10 mouse cellular contexts compared by ENCODE assay signal in genomic region chr3:105019826-105020692, GRCm38 (mm10). TPM values are rescaled to one million over a fixed set of nuclear protein-coding genes. Genes with fewer than 3 reads are reported as not detected.
DNase-seq lines count a peak whose midpoint lies in the region; ATAC-seq and TF ChIP-seq lines count a peak whose summit lies in the region.
"Had no signal": no experiment of that assay in that cellular context is flagged by ENCODE, and none has a peak within 500 bp of the region (broad histone marks: within the 10 kb centered on the region; RNA-seq: fewer than 3 reads in every experiment).

No protein-coding gene starts in this region.

- peak overlapping the region; percentile 79 for H3K27ac ChIP-seq in layer of hippocampus, adult 2 months
- H3K27ac ChIP-seq in heart, embryonic 11.5 days (ENCODE audit: low read depth, low read length) = peak overlapping the region; percentile 18
- peak overlapping the region; percentile 7; the same call in 1 of the 2 replicates for H3K27ac ChIP-seq in kidney, embryonic 16.5 days (ENCODE audit: low read length)
- H3K27ac ChIP-seq in macrophage = peak overlapping the region; percentile 21
- H3K27ac ChIP-seq: midbrain, embryonic 10.5 days had no signal

- H3K4me1 ChIP-seq in heart, embryonic 11.5 days (ENCODE audit: control insufficient read depth, insufficient read depth, low read length) = peaks cover 47% of the 10 kb centered on the region
- peaks cover 6% of the 10 kb centered on the region; the same call in 1 of the 2 replicates for H3K4me1 ChIP-seq in kidney, embryonic 16.5 days (ENCODE audit: insufficient read depth, low read length)

- peak overlapping the region; percentile 4 for H3K4me2 ChIP-seq in heart, embryonic 11.5 days
- no peak overlapping the region for H3K4me2 ChIP-seq in kidney, embryonic 16.5 days (replicated peaks; ENCODE audit: low read depth, low read length)

- H3K36me3 ChIP-seq in heart, embryonic 11.5 days (ENCODE audit: control insufficient read depth, insufficient read depth, low read length) = peaks cover 2% of the 10 kb centered on the region; the same call in 1 of the 2 replicates
- H3K36me3 ChIP-seq in kidney, embryonic 16.5 days (ENCODE audit: insufficient read depth, low read length) = no peaks in the 10 kb centered on the region
- peaks cover 6% of the 10 kb centered on the region; the same call in 1 of the 2 replicates for H3K36me3 ChIP-seq in macrophage (ENCODE audit: inconsistent target)

- H3K27me3 ChIP-seq in heart, embryonic 11.5 days (ENCODE audit: control insufficient read depth, insufficient read depth, low read length) = no peaks in the 10 kb centered on the region
- H3K27me3 ChIP-seq in kidney, embryonic 16.5 days (ENCODE audit: insufficient read depth, low read length) = no peaks in the 10 kb centered on the region

- H3K9ac ChIP-seq in heart, embryonic 11.5 days (ENCODE audit: low read depth, low read length) = no peak overlapping the region
- no peak overlapping the region for H3K9ac ChIP-seq in kidney, embryonic 16.5 days (replicated peaks; ENCODE audit: low read length)

- ATAC-seq in heart, embryonic 11.5 days (replicated peaks; ENCODE audit: insufficient number of reproducible peaks, low FRiP score, low TSS enrichment) = 0 out of 2 replicates have a peak, but pooled peaks have one; percentile 49
- ATAC-seq in kidney, embryonic 16.5 days (ENCODE audit: low FRiP score, low TSS enrichment) = peak; percentile 32; the same call in 1 of the 2 replicates
- no peak for ATAC-seq in monocyte, adult 5-6 weeks (replicated peaks; ENCODE audit: insufficient number of reproducible peaks, low FRiP score, low TSS enrichment, poor library complexity, severe bottlenecking)

- 33% methylated on average over 12 of the region's 12 CpGs for WGBS in heart, embryonic 11.5 days (ENCODE audit: insufficient replicate concordance)
- 50% methylated on average over 12 of the region's 12 CpGs for WGBS in kidney, embryonic 16.5 days
- WGBS in macrophage (ENCODE audit: missing documents) = 33% methylated on average over 12 of the region's 12 CpGs

- no peaks in the 10 kb centered on the region for H3K9me3 ChIP-seq in heart, embryonic 11.5 days (replicated peaks; ENCODE audit: control insufficient read depth, low read length)
- no peaks in the 10 kb centered on the region for H3K9me3 ChIP-seq in kidney, embryonic 16.5 days (ENCODE audit: low read length)
- H3K9me3 ChIP-seq: midbrain, embryonic 10.5 days had no signal

- TF ChIP-seq CTCF in layer of hippocampus, adult 2 months (conservative IDR thresholded peaks at IDR 0.05) = no peak

- DNase-seq in layer of hippocampus, adult 2 months (ENCODE audit: low spot score in 2 of 2) = no peak
- DNase-seq in layer of hippocampus, adult 11-12 months (ENCODE audit: low spot score) = no peak
- DNase-seq in cerebellum, adult 9-10 months = no peak
- DNase-seq in spleen, postnatal 4 days (ENCODE audit: low spot score in 2 of 2) = no peak

- no peak overlapping the region for H3K4me3 ChIP-seq in layer of hippocampus, adult 2 months
- H3K4me3 ChIP-seq in heart, embryonic 11.5 days (ENCODE audit: low read depth, low read length) = no peak overlapping the region
- no peak overlapping the region for H3K4me3 ChIP-seq in kidney, embryonic 16.5 days (ENCODE audit: low read length)
- H3K4me3 ChIP-seq in macrophage (ENCODE audit: inconsistent target) = no peak overlapping the region
- H3K4me3 ChIP-seq: midbrain, embryonic 10.5 days had no signal

- H3K79me2 ChIP-seq in macrophage (ENCODE audit: inconsistent target) = peaks cover 92% of the 10 kb centered on the region

RNA-seq across cellular contexts. Expression of gene Cttnbp2nl, which starts 32.9 kb away (rescaled TPM):
- total RNA-seq in layer of hippocampus, adult 2 months (2021) = 10 to 100 TPM; 21.1 to 25.4 TPM
- polyA plus RNA-seq in heart, embryonic 11.5 days (2014; fragmentation: Nextera tagmentation; extraction: Ambion mirVana) = 26.1 and 35.7 TPM in 2 replicates
- 28.6 and 29.3 TPM in 2 replicates for polyA plus RNA-seq in kidney, embryonic 16.5 days (2015; fragmentation: Nextera tagmentation; extraction: Ambion mirVana)
- total RNA-seq in macrophage (2018; cell fraction: chromatin; rRNA removed) = 10 to 100 TPM; 19.6 to 88.4 (median 53.1) TPM
- 10 to 100 TPM; 38.4 to 91.1 (median 57.9) TPM for total RNA-seq in macrophage (2018; cell fraction: cytosol; rRNA removed)
- 100 to 1,000 TPM in 1 of 26 experiments, 10 to 100 TPM in 25; 33.0 to 102 (median 46.7) TPM for total RNA-seq in macrophage (2018; cell fraction: nucleus; rRNA removed)
- 54.1 to 88.6 TPM (median 71.3 TPM) in 3 replicates for polyA plus RNA-seq in macrophage (2018)
- 0.19 to 0.53 TPM in 2 of 3 replicates, not detected in the other for total RNA-seq in monocyte, adult 5-6 weeks (2017)

RNA-seq across cellular contexts. Expression of gene 4930564D02Rik, which starts 46.6 kb away (rescaled TPM):
- not detected for total RNA-seq in layer of hippocampus, adult 2 months (2021)
- not detected in 2 replicates for polyA plus RNA-seq in heart, embryonic 11.5 days (2014; fragmentation: Nextera tagmentation; extraction: Ambion mirVana)
- not detected in 2 replicates for polyA plus RNA-seq in kidney, embryonic 16.5 days (2015; fragmentation: Nextera tagmentation; extraction: Ambion mirVana)
- total RNA-seq in macrophage (2018; cell fraction: chromatin; rRNA removed) = not detected
- not detected for total RNA-seq in macrophage (2018; cell fraction: cytosol; rRNA removed)
- total RNA-seq in macrophage (2018; cell fraction: nucleus; rRNA removed) = under 1 TPM in 1 of 26 experiments, not detected in 25; 0.97 TPM
- not detected in 3 replicates for polyA plus RNA-seq in macrophage (2018)
- not detected in 3 replicates for total RNA-seq in monocyte, adult 5-6 weeks (2017)
- total RNA-seq: MEL had no signal
- polyA plus RNA-seq: midbrain, embryonic 10.5 days had no signal

RNA-seq across cellular contexts. Expression of gene Wnt2b, which starts 58.3 kb away (rescaled TPM):
- total RNA-seq in layer of hippocampus, adult 2 months (2021) = under 1 TPM; 0.41 to 0.47 TPM
- 1.7 and 1.9 TPM in 2 replicates for polyA plus RNA-seq in heart, embryonic 11.5 days (2014; fragmentation: Nextera tagmentation; extraction: Ambion mirVana)
- 0.54 and 0.80 TPM in 2 replicates for polyA plus RNA-seq in kidney, embryonic 16.5 days (2015; fragmentation: Nextera tagmentation; extraction: Ambion mirVana)
- under 1 TPM in 4 of 26 experiments, not detected in 22; 0.21 to 0.72 (median 0.42) TPM for total RNA-seq in macrophage (2018; cell fraction: chromatin; rRNA removed)
- total RNA-seq in macrophage (2018; cell fraction: cytosol; rRNA removed) = under 1 TPM in 2 of 26 experiments, not detected in 24; 0.04 to 0.05 TPM
- total RNA-seq in macrophage (2018; cell fraction: nucleus; rRNA removed) = under 1 TPM in 3 of 26 experiments, not detected in 23; 0.28 to 0.48 (median 0.46) TPM
- polyA plus RNA-seq in macrophage (2018) = not detected in 3 replicates
- total RNA-seq in monocyte, adult 5-6 weeks (2017) = not detected in 3 replicates
- total RNA-seq: MEL had no signal

Comparison
In these comparisons a context has a peak if more than half of its experiments do, and no peak if none do; other contexts are left out.
1. H3K27ac ChIP-seq: peak in every context shown above with its lines; median percentile 79 in layer of hippocampus, adult 2 months; 21 in macrophage; 18 in heart, embryonic 11.5 days; 7 in kidney, embryonic 16.5 days.